In the genomic region with DNA sequence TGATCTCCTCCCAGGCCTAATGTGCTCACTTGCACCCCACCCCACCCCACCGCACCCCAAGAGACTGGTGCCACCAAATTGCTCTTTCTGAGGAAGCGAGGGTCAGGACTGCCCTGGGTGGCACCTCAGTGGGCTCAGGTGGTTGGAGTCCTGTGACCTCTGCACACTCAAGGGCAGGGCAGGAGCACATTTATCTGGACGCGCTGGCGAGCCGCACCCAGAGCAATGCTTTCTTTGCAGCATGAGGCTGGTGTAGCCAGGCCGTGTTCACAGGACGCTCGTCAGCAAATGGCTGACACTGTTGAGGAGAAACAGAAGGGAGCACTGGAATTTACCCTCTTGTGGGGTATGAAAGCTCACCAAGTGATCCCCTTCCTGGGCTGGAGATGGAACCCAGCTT, we compare ENCODE assay signal across 28 mouse cellular contexts. TPM values are rescaled to one million over a fixed set of nuclear protein-coding genes. Genes with fewer than 3 reads are reported as not detected.
A peak's percentile ranks its signal among the peaks of the same experiment; 100 is the strongest.
DNase-seq lines count a peak whose midpoint lies in the region; ATAC-seq and TF ChIP-seq lines count a peak whose summit lies in the region.
"Had no signal": no experiment of that assay in that cellular context is flagged by ENCODE, and none has a peak within 500 bp of the region (broad histone marks: within the 10 kb centered on the region; RNA-seq: fewer than 3 reads in every experiment).

No protein-coding gene starts in this region.

- peaks cover 16% of the 10 kb centered on the region for H3K4me1 ChIP-seq in heart, embryonic 10.5 days
- peaks cover 6% of the 10 kb centered on the region; the same call in 1 of the 2 replicates for H3K4me1 ChIP-seq in heart, embryonic 13.5 days
- peaks cover 45% of the 10 kb centered on the region for H3K4me1 ChIP-seq in E14TG2a.4 (replicated peaks; ENCODE audit: low read depth, low read length)
- no peaks in the 10 kb centered on the region for H3K4me1 ChIP-seq in forebrain, embryonic 15.5 days
- H3K4me1 ChIP-seq: embryonic facial prominence, embryonic 12.5 days; embryonic facial prominence, embryonic 15.5 days; hindbrain, embryonic 13.5 days; intestine, embryonic 15.5 days had no signal

- H3K4me3 ChIP-seq in heart, embryonic 10.5 days = no peak overlapping the region
- H3K4me3 ChIP-seq in heart, embryonic 13.5 days = no peak overlapping the region
- H3K4me3 ChIP-seq in E14TG2a.4 (replicated peaks; ENCODE audit: low read length) = 0 out of 2 replicates have a peak overlapping the region, but pooled peaks have one; percentile 13
- H3K4me3 ChIP-seq in forebrain, embryonic 15.5 days = no peak overlapping the region
- H3K4me3 ChIP-seq: embryonic facial prominence, embryonic 12.5 days; embryonic facial prominence, embryonic 15.5 days; hindbrain, embryonic 10.5 days; hindbrain, embryonic 13.5 days; intestine, embryonic 15.5 days had no signal

- TF ChIP-seq CTCF in E14TG2a.4 (conservative IDR thresholded peaks at IDR 0.05; ENCODE audit: low read length) = no peak

- ATAC-seq in heart, embryonic 13.5 days (ENCODE audit: extremely low read depth, insufficient number of reproducible peaks, low FRiP score, low TSS enrichment) = no peak
- ATAC-seq in forebrain, embryonic 15.5 days (replicated peaks) = no peak
- ATAC-seq: forebrain, embryonic 14.5 days; hindbrain, embryonic 16.5 days; intestine, embryonic 15.5 days; Patski had no signal

- H3K9ac ChIP-seq in heart, embryonic 13.5 days = 0 out of 2 replicates have a peak overlapping the region, but pooled peaks have one; percentile 37
- H3K9ac ChIP-seq in forebrain, embryonic 15.5 days (replicated peaks) = no peak overlapping the region
- H3K9ac ChIP-seq: embryonic facial prominence, embryonic 12.5 days; embryonic facial prominence, embryonic 15.5 days; hindbrain, embryonic 13.5 days; intestine, embryonic 15.5 days had no signal

- peak overlapping the region; percentile 77 for H3K27ac ChIP-seq in heart, embryonic 10.5 days
- H3K27ac ChIP-seq in heart, embryonic 13.5 days (replicated peaks) = no peak overlapping the region; the same call in 1 of the 2 replicates
- no peak overlapping the region for H3K27ac ChIP-seq in forebrain, embryonic 15.5 days (replicated peaks)
- H3K27ac ChIP-seq: embryonic facial prominence, embryonic 15.5 days; hindbrain, embryonic 10.5 days; hindbrain, embryonic 13.5 days; intestine, embryonic 15.5 days had no signal

- no peak overlapping the region for H3K4me2 ChIP-seq in heart, embryonic 13.5 days
- H3K4me2 ChIP-seq in forebrain, embryonic 15.5 days (replicated peaks) = no peak overlapping the region
- H3K4me2 ChIP-seq: embryonic facial prominence, embryonic 12.5 days; embryonic facial prominence, embryonic 15.5 days; hindbrain, embryonic 13.5 days; intestine, embryonic 15.5 days had no signal

- peaks cover 49% of the 10 kb centered on the region for H3K36me3 ChIP-seq in heart, embryonic 10.5 days
- H3K36me3 ChIP-seq in heart, embryonic 13.5 days = peaks cover 58% of the 10 kb centered on the region
- peaks cover 53% of the 10 kb centered on the region for H3K36me3 ChIP-seq in E14TG2a.4 (ENCODE audit: insufficient read depth, low read length)
- H3K36me3 ChIP-seq in forebrain, embryonic 15.5 days = peaks cover 42% of the 10 kb centered on the region

- H3K9me3 ChIP-seq in heart, embryonic 10.5 days = no peaks in the 10 kb centered on the region
- H3K9me3 ChIP-seq in heart, embryonic 13.5 days = no peaks in the 10 kb centered on the region
- H3K9me3 ChIP-seq in E14TG2a.4 (ENCODE audit: low read length) = no peaks in the 10 kb centered on the region
- H3K9me3 ChIP-seq in forebrain, embryonic 15.5 days = no peaks in the 10 kb centered on the region
- H3K9me3 ChIP-seq: embryonic facial prominence, embryonic 12.5 days; embryonic facial prominence, embryonic 15.5 days; G1E; hindbrain, embryonic 10.5 days; hindbrain, embryonic 13.5 days; intestine, embryonic 15.5 days had no signal

- no peaks in the 10 kb centered on the region for H3K27me3 ChIP-seq in heart, embryonic 10.5 days (ENCODE audit: insufficient read depth, poor library complexity, severe bottlenecking)
- no peaks in the 10 kb centered on the region for H3K27me3 ChIP-seq in heart, embryonic 13.5 days (replicated peaks)
- H3K27me3 ChIP-seq in E14TG2a.4 (ENCODE audit: insufficient read depth, low read length) = no peaks in the 10 kb centered on the region
- H3K27me3 ChIP-seq in forebrain, embryonic 15.5 days = no peaks in the 10 kb centered on the region
- H3K27me3 ChIP-seq: embryonic facial prominence, embryonic 12.5 days; embryonic facial prominence, embryonic 15.5 days; hindbrain, embryonic 13.5 days; intestine, embryonic 15.5 days; Patski had no signal

- no peak for DNase-seq in heart, embryonic 10.5 days (ENCODE audit: low spot score)
- DNase-seq in heart, adult 9 months (ENCODE audit: low spot score in 2 of 2) = no peak
- DNase-seq in heart, adult 8-10 months (ENCODE audit: low spot score) = no peak
- DNase-seq: adrenal gland, adult 2 months; adrenal gland, postnatal 14 days; cerebellum, adult 11 months; cerebellum, adult 2 months; cerebellum, adult 9-11 months; cerebellum, postnatal 25 days; gastrocnemius, postnatal 25 days; heart, postnatal 36 days; kidney, adult 11 months; kidney, adult 8-10 months had no signal

- 54% methylated on average over 9 of the region's 9 CpGs for WGBS in heart, embryonic 10.5 days
- 65% methylated on average over 9 of the region's 9 CpGs for WGBS in heart, embryonic 13.5 days
- WGBS in forebrain, embryonic 15.5 days = 94% methylated on average over 9 of the region's 9 CpGs

RNA-seq across cellular contexts. Expression of gene Meaf6, which starts 20.4 kb away (rescaled TPM):
- 43.6 and 55.6 TPM in 2 replicates for polyA plus RNA-seq in heart, embryonic 10.5 days (2016; fragmentation: Nextera tagmentation; extraction: Ambion mirVana)
- polyA plus RNA-seq in heart, embryonic 13.5 days (2015; fragmentation: Nextera tagmentation; extraction: Ambion mirVana) = 42.6 and 43.3 TPM in 2 replicates
- 10 to 100 TPM; 13.3 to 20.8 (median 19.9) TPM for total RNA-seq in heart, adult 8-10 months (2022)
- polyA plus RNA-seq in forebrain, embryonic 15.5 days (2015; fragmentation: Nextera tagmentation; extraction: Ambion mirVana) = 151 and 153 TPM in 2 replicates

RNA-seq across cellular contexts. Expression of gene Zc3h12a, which starts 22.3 kb away (rescaled TPM):
- 0.92 and 1.2 TPM in 2 replicates for polyA plus RNA-seq in heart, embryonic 10.5 days (2016; fragmentation: Nextera tagmentation; extraction: Ambion mirVana)
- 0.59 and 0.62 TPM in 2 replicates for polyA plus RNA-seq in heart, embryonic 13.5 days (2015; fragmentation: Nextera tagmentation; extraction: Ambion mirVana)
- total RNA-seq in heart, adult 8-10 months (2022) = 1 to 10 TPM; 3.5 to 5.7 (median 3.9) TPM
- polyA plus RNA-seq in forebrain, embryonic 15.5 days (2015; fragmentation: Nextera tagmentation; extraction: Ambion mirVana) = 0.14 and 0.19 TPM in 2 replicates

RNA-seq across cellular contexts. Expression of gene Snip1, which starts 38.9 kb away (rescaled TPM):
- polyA plus RNA-seq in heart, embryonic 10.5 days (2016; fragmentation: Nextera tagmentation; extraction: Ambion mirVana) = 22.0 and 25.6 TPM in 2 replicates
- polyA plus RNA-seq in heart, embryonic 13.5 days (2015; fragmentation: Nextera tagmentation; extraction: Ambion mirVana) = 14.0 and 18.8 TPM in 2 replicates
- total RNA-seq in heart, adult 8-10 months (2022) = 1 to 10 TPM; 6.2 to 8.1 (median 7.6) TPM
- 31.0 and 31.1 TPM in 2 replicates for polyA plus RNA-seq in forebrain, embryonic 15.5 days (2015; fragmentation: Nextera tagmentation; extraction: Ambion mirVana)

RNA-seq across cellular contexts. Expression of gene Dnali1, which starts 39.9 kb away (rescaled TPM):
- polyA plus RNA-seq in heart, embryonic 10.5 days (2016; fragmentation: Nextera tagmentation; extraction: Ambion mirVana) = 0.12 and 0.28 TPM in 2 replicates
- 0.11 and 0.13 TPM in 2 replicates for polyA plus RNA-seq in heart, embryonic 13.5 days (2015; fragmentation: Nextera tagmentation; extraction: Ambion mirVana)
- under 1 TPM in 1 of 4 experiments, not detected in 3; 0.11 TPM for total RNA-seq in heart, adult 8-10 months (2022)
- 0.52 and 1.2 TPM in 2 replicates for polyA plus RNA-seq in forebrain, embryonic 15.5 days (2015; fragmentation: Nextera tagmentation; extraction: Ambion mirVana)
- total RNA-seq: adrenal gland, adult 2 months; adrenal gland, postnatal 14 days; adrenal gland, postnatal 4 days; common myeloid progenitor, adult 5-6 weeks; gastrocnemius, adult 8-10 months; gastrocnemius, postnatal 25 days; heart, postnatal 36 days had no signal
- polyA plus RNA-seq: adrenal gland, adult 2 months; intestine, embryonic 15.5 days had no signal
